Mouse (Mus musculus) limb, embryonic 13.5 days (tissue): ENCODE results near the gene Tpsb2. TPM values are rescaled to one million over a fixed set of nuclear protein-coding genes. Genes with fewer than 3 reads are reported as not detected.

Source experiments
- ATAC-seq: fragments of 200-750 bp; cut with Nextera tagmentation; 2 replicates; pipeline ENCODE4 v1.8.0; 2017; ENCODE audit warnings: low read depth, moderate number of reproducible peaks, moderate TSS enrichment; ENCODE audit not compliant: low FRiP score
- H3K27ac ChIP-seq: fragments of 300-500 bp; sonication (generic); 2 replicates; pipeline ENCODE4 v1.5.1; 2015; ENCODE audit warnings: inconsistent platforms, mild to moderate bottlenecking, moderate library complexity
- H3K27me3 ChIP-seq: fragments of 300-500 bp; sonication (generic); 2 replicates; pipeline ENCODE4 v1.6.1; 2015; ENCODE audit warnings: mild to moderate bottlenecking, inconsistent platforms
- H3K36me3 ChIP-seq: fragments of 300-500 bp; sonication (generic); 2 replicates; pipeline ENCODE4 v1.6.1; 2015; ENCODE audit warnings: inconsistent platforms, mild to moderate bottlenecking, moderate library complexity
- H3K4me1 ChIP-seq: fragments of 300-500 bp; sonication (generic); 2 replicates; pipeline ENCODE4 v1.6.1; 2015; ENCODE audit warnings: inconsistent platforms
- H3K4me2 ChIP-seq: fragments of 300-500 bp; sonication (generic); replicated peaks from 2 replicates; pipeline ENCODE4 v1.6.1; 2015; ENCODE audit warnings: inconsistent platforms, mild to moderate bottlenecking, moderate library complexity
- H3K4me3 ChIP-seq: fragments of 300-500 bp; sonication (generic); 2 replicates; pipeline ENCODE4 v1.5.1; 2015; ENCODE audit warnings: moderate library complexity, mild to moderate bottlenecking, inconsistent platforms
- H3K9ac ChIP-seq: fragments of 300-500 bp; sonication (generic); 2 replicates; pipeline ENCODE4 v1.6.1; 2015; ENCODE audit warnings: mild to moderate bottlenecking, inconsistent platforms
- H3K9me3 ChIP-seq: fragments of 300-500 bp; sonication (generic); 2 replicates; pipeline ENCODE4 v1.6.1; 2016; ENCODE audit warnings: inconsistent platforms
- WGBS: fragments of 180-500 bp; shearing (Covaris S2); methylation state at CpG from one replicate; pipeline ENCODE4 v1.1.7; 2015; 5-methylcytosine and 5-hydroxymethylcytosine counted together
- polyA plus RNA-seq: library from polyadenylated mRNA; unstranded; fragments of >200 nt; fragmentation: Nextera tagmentation; extraction: Ambion mirVana; gene quantifications from 2 replicates; pipeline ENCODE4 v1.2.1, GENCODE M21; 2015

Gene Tpsb2
- 1.1 and 2.1 TPM in 2 replicates for polyA plus RNA-seq

DNA sequence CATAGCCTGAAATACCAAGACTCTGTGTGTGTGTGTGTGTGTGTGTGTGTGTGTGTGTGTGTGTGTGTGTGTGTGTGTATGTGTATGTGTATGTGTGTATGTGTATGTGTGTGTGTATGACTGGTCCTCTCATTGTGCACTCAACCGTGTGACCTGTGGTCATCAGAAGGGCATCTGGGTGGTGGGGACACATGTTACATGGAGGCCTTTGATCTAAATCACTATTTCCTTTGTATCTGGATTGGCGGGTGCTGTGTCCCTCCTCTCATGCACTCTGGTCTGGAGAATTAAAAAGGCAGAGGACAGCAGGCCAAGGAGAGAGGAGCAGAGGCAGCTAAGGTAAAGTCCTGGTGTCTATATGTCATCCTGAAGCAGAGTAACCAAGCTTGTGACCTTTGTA lies at the start of gene Tpsb2:
Gene Tpsb2, plus strand, starts transcription at position 301 of the 400 bp plus-strand sequence.
- no peaks in the 10 kb centered on the region for H3K27me3 ChIP-seq
- no peak within 1 kb of the TSS for H3K4me3 ChIP-seq
- no peak within 1 kb of the TSS for H3K4me2 ChIP-seq
- no peak within 1 kb of the TSS for H3K9ac ChIP-seq
- no peak within 1 kb of the TSS for H3K27ac ChIP-seq
- no peaks in the 10 kb centered on the region for H3K4me1 ChIP-seq
- ATAC-seq: no peak
- H3K9me3 ChIP-seq: no peaks in the 10 kb centered on the region
- H3K36me3 ChIP-seq: no peaks in the 10 kb centered on the region
- 63% methylated on average over 2 of the region's 2 CpGs for WGBS

DNA sequence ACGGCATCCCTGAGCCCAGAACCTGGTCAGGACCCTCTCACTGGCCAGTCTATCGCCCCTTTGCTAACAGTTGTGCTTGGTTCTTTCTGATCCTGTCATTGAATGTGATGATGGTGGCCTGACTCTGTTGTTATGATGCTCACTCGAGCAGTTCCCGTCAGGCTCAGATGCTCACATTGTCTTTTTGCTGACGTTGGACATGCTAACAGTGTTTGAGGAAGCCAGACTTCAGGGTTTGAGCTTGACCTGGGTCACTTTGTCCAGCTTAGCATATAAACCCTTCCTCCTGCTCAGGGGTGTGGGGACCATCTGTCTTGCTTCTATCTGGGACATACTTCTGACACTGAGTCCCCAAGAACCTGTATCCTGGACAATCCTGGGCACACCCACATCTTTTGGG lies 47.8 kb upstream of the Tpsb2 start, which contains the start of gene Prss29:
Gene Prss29, plus strand, starts transcription at position 301 of the 400 bp plus-strand sequence.
- no peak for ATAC-seq
- no peak within 1 kb of the TSS for H3K4me2 ChIP-seq
- no peaks in the 10 kb centered on the region for H3K4me1 ChIP-seq
- H3K36me3 ChIP-seq: no peaks in the 10 kb centered on the region
- no peak within 1 kb of the TSS for H3K27ac ChIP-seq
- H3K9ac ChIP-seq: no peak within 1 kb of the TSS
- no peaks in the 10 kb centered on the region for H3K9me3 ChIP-seq
- WGBS: 86% methylated on average over 5 of the region's 5 CpGs
- no peak within 1 kb of the TSS for H3K4me3 ChIP-seq
- H3K27me3 ChIP-seq: 0 out of 2 replicates have a peak, but pooled peaks cover 11% of the 10 kb centered on the region

DNA sequence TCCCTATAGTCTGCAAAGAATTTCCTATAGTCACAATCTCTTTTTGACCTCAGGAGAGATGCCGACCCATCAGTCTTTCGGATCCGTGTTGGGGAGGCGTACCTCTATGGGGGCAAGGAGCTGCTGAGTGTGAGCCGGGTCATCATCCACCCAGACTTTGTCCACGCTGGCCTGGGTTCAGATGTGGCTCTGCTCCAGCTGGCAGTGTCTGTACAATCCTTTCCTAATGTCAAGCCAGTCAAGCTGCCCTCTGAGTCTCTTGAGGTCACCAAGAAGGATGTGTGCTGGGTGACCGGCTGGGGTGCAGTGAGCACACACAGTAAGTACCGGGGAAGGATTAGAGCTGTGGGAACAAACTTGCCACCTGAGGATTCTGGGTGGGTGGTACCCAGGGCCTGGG lies 45.3 kb upstream of the Tpsb2 start:
- Histone ChIP-seq H3K9me3 (no peaks in the 10 kb centered on the region), H3K4me1 (no peaks in the 10 kb centered on the region), H3K9ac (no peak overlapping the region), H3K4me2 (no peak overlapping the region), H3K27me3 (0 out of 2 replicates have a peak, but pooled peaks cover 16% of the 10 kb centered on the region), H3K4me3 (no peak overlapping the region), H3K27ac (no peak overlapping the region), H3K36me3 (no peaks in the 10 kb centered on the region)
- 90% methylated on average over 8 of the region's 8 CpGs for WGBS
- no peak for ATAC-seq

DNA sequence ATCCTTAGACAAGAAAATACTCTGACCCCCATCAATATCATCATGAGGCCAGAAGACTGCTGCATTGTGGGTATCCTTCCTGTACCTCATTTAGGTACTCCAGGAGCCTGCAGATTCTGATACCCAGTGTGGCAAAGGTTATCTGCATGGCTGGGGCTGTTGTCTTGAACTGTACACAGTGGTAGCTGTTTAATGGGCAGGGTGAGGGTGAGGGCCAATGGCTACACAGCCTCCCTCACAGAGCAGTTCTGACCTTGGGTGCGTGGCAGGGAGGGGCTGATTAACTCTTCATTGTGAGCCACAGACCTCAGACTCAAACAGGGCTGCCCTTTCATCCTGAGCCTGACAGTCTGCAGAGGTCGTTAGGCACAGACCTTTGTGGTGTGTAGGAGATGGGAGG lies 43.2 kb upstream of the Tpsb2 start:
- Histone ChIP-seq H3K9me3 (no peaks in the 10 kb centered on the region), H3K27ac (no peak overlapping the region), H3K27me3 (0 out of 2 replicates have a peak, but pooled peaks cover 13% of the 10 kb centered on the region), H3K9ac (no peak overlapping the region), H3K4me2 (no peak overlapping the region), H3K4me3 (no peak overlapping the region), H3K36me3 (no peaks in the 10 kb centered on the region), H3K4me1 (no peaks in the 10 kb centered on the region)
- ATAC-seq: no peak
- WGBS: 12% methylated on average over 2 of the region's 2 CpGs

DNA sequence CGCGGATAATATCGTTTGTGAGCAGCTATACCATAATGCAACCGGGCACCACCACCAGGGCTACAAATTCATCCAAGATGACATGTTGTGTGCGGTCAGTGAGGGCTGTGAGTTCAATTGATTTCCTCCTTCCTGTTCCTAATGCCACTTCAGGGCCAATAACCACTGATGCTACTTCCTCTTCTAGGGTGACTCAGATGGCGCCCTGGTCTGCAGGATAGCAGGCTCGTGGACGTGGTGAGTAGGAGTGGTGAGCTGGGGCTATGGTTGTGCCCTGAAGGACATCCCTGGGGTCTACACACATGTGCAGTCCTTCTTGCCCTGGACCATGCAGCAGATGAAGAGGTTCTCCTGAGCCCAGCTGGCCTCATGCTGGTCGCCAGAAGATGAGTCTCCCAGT lies 33.8 kb upstream of the Tpsb2 start:
- Histone ChIP-seq H3K9ac (no peak overlapping the region), H3K4me1 (no peaks in the 10 kb centered on the region), H3K27me3 (peaks cover 39% of the 10 kb centered on the region), H3K9me3 (no peaks in the 10 kb centered on the region), H3K27ac (no peak overlapping the region), H3K4me2 (no peak overlapping the region), H3K4me3 (no peak overlapping the region), H3K36me3 (no peaks in the 10 kb centered on the region)
- 68% methylated on average over 9 of the region's 9 CpGs for WGBS
- no peak for ATAC-seq

DNA sequence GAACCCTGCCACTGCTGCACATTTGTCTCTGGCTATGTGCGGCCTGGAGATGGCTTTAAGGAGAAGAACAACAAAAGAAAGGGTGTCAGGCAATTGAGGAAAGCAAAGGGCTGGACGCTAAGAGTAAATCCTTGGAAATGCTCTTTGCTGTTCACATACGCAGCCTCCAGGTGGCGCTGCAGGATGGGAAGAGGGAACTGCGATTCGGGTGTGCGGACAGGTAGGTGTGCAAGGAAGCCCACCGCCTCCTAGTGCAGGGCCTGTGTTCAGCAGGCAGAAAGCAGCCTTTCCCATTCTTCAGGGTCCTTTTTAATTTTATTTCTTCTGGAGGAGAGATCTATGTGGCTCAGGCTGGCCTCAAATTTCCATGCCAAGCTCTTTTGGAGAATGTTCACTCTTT lies 32.2 kb upstream of the Tpsb2 start:
- H3K27ac ChIP-seq: no peak overlapping the region

DNA sequence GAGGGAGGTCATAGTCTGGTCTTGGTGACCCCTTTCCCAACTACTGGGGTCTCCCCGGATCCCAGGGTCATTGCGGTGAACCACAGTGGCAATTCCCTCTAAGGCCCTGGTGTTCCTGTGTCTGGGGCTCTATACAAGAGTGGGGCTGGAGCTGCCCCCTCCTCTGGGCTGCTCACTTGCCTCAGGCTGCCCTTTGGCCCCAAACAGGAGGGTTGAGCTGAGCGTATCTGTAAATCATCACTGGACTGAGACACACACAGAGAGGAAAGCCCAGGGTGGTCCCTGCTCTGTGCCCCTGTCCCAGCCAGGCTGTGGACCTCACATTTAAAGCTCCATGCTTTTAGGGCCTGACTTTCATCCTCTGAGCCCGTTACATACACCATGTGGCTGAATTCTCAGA lies 27.9 kb upstream of the Tpsb2 start:
- 83% methylated on average over 4 of the region's 4 CpGs for WGBS
- H3K4me1 ChIP-seq: no peaks in the 10 kb centered on the region
- no peak for ATAC-seq

More for the DNA sequence above, 32.2 kb upstream of the Tpsb2 start:
- H3K4me3 ChIP-seq: no peak overlapping the region
- no peak overlapping the region for H3K4me2 ChIP-seq
- no peaks in the 10 kb centered on the region for H3K4me1 ChIP-seq
- no peak overlapping the region for H3K9ac ChIP-seq
- no peaks in the 10 kb centered on the region for H3K9me3 ChIP-seq
- H3K27me3 ChIP-seq: peaks cover 39% of the 10 kb centered on the region
- no peak for ATAC-seq
- 4% methylated on average over 8 of the region's 8 CpGs for WGBS
- H3K36me3 ChIP-seq: no peaks in the 10 kb centered on the region

DNA sequence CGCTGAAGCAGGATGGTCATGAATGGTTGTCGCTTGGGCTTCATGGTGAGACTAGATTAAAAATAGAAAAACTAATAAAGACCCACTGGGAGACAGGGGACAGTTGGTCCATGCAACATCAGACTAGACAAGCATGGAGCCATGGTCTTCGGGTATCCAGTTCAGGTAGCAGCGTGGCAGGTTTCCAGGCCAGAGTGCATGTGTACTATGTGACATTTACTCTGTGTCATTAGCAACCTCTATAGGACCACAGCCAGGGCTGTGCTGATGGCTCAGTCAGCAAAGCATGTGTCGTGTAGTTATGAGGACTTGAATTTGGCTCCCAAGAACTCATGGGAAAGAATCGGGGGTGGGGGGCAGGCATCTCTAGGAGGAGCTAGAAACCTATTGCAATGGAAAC lies 26.1 kb upstream of the Tpsb2 start:
- H3K4me3 ChIP-seq: no peak overlapping the region
- no peak overlapping the region for H3K9ac ChIP-seq
- WGBS: 84% methylated on average over 6 of the region's 6 CpGs
- no peaks in the 10 kb centered on the region for H3K4me1 ChIP-seq
- H3K27me3 ChIP-seq: peaks cover 8% of the 10 kb centered on the region; the same call in 1 of the 2 replicates
- H3K36me3 ChIP-seq: no peaks in the 10 kb centered on the region
- no peak overlapping the region for H3K4me2 ChIP-seq
- no peaks in the 10 kb centered on the region for H3K9me3 ChIP-seq
- no peak for ATAC-seq
- no peak overlapping the region for H3K27ac ChIP-seq

More for the DNA sequence above, 27.9 kb upstream of the Tpsb2 start:
- no peak overlapping the region for H3K9ac ChIP-seq
- peaks cover 18% of the 10 kb centered on the region for H3K27me3 ChIP-seq
- no peak overlapping the region for H3K4me2 ChIP-seq
- no peak overlapping the region for H3K4me3 ChIP-seq
- no peaks in the 10 kb centered on the region for H3K36me3 ChIP-seq
- H3K9me3 ChIP-seq: no peaks in the 10 kb centered on the region
- no peak overlapping the region for H3K27ac ChIP-seq

DNA sequence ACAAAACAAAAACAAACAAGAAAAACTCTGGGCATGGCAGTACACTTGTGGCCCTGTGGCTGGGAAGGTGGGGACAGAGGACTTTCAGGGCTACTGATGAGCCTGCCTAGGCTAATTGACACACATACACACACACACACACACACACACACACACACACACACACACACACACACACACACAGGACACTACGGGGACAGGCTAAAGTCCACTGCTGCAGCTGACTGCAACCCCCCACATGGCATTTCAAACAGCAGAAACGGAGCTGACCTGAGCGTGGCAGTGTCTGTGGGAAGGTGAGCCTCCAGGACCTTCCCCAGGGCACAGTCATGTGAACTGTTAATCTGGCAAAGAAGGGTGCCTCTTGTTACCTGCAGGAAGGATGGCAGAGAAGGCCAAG lies 24.6 kb upstream of the Tpsb2 start:
- H3K36me3 ChIP-seq: no peaks in the 10 kb centered on the region
- no peak overlapping the region for H3K27ac ChIP-seq
- H3K27me3 ChIP-seq: 0 out of 2 replicates have a peak, but pooled peaks cover 3% of the 10 kb centered on the region
- H3K9me3 ChIP-seq: no peaks in the 10 kb centered on the region
- H3K4me3 ChIP-seq: no peak overlapping the region
- no peaks in the 10 kb centered on the region for H3K4me1 ChIP-seq
- 39% methylated on average over 3 of the region's 3 CpGs for whole genome bisulfite sequencing
- H3K4me2 ChIP-seq: no peak overlapping the region
- no peak overlapping the region for H3K9ac ChIP-seq
- ATAC-seq: no peak

DNA sequence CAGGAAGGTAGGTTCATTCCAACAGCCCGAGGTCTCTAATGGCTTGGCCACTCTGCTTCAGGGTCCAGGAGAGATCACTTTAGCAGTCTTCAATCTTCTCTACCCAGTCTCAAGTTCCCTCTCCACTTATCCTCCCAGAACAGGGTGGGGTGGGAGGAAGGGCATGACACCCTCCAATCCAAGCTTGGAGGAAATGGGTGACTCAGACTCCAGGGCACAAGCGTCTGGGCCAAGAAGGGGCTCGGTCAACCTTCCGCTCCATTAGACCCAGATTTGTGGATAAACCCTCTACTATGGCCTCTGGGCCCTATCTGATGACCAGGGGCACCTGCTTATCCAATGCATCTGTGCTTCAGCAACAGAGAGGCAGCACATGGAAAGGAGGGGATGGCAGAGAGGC lies 20.6 kb upstream of the Tpsb2 start, which contains the start of gene Tpsab1:
Gene Tpsab1, minus strand, starts transcription at position 101 of the 400 bp plus-strand sequence.
- H3K36me3 ChIP-seq: no peaks in the 10 kb centered on the region
- ATAC-seq: no peak
- WGBS: 90% methylated on average over 4 of the region's 4 CpGs
- H3K4me3 ChIP-seq: no peak within 1 kb of the TSS
- no peaks in the 10 kb centered on the region for H3K9me3 ChIP-seq
- H3K27me3 ChIP-seq: no peaks in the 10 kb centered on the region
- no peak within 1 kb of the TSS for H3K4me2 ChIP-seq
- H3K9ac ChIP-seq: no peak within 1 kb of the TSS; the same call in 1 of the 2 replicates
- no peak within 1 kb of the TSS for H3K27ac ChIP-seq
- H3K4me1 ChIP-seq: no peaks in the 10 kb centered on the region

DNA sequence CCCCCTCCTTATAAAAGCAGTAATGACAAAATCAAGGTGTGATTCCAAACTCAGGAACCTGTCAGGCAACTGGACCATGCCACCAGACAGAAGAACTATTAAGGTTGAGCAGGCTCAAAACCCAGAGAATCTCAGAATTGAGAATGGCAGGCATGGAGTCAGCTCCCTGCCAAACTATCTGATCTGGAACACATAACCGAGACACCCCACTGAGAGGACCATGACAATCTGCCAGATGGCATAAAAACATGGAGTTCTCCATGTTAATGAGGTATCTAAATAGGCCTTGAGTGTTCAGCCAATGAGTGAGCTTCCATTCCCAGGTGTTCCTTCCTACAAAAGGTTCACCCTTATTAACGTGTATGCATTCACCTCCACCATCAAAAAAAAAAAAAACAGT lies 4.8 kb upstream of the Tpsb2 start:
- H3K9me3 ChIP-seq: no peaks in the 10 kb centered on the region
- no peaks in the 10 kb centered on the region for H3K27me3 ChIP-seq
- WGBS: 61% methylated on average over 2 of the region's 2 CpGs
- ATAC-seq: no peak
- no peaks in the 10 kb centered on the region for H3K36me3 ChIP-seq
- H3K4me3 ChIP-seq: no peak overlapping the region
- H3K27ac ChIP-seq: no peak overlapping the region
- no peak overlapping the region for H3K4me2 ChIP-seq
- H3K4me1 ChIP-seq: no peaks in the 10 kb centered on the region
- H3K9ac ChIP-seq: no peak overlapping the region

DNA sequence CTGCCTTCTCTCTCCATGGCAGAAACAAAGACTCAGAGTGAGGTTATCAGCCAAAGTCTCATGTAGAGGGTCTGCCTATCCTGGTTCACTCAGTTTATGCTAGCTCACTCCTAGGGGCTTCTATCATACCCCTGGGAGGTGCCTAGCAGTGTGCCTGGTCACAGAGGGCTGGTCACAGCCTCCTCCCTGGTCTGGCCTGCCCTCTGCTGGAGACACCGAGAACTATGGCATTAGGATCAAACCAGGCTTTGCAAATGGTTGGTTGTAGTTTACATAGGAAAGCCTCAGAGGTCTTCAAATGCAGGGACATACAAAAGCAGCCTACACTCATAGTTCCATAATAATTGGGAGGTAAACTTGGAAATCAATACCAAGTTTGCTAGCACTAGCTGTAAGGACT lies 2.4 kb upstream of the Tpsb2 start:
- Histone ChIP-seq H3K4me3 (no peak overlapping the region), H3K27me3 (no peaks in the 10 kb centered on the region), H3K9ac (no peak overlapping the region), H3K4me2 (no peak overlapping the region), H3K36me3 (no peaks in the 10 kb centered on the region), H3K4me1 (no peaks in the 10 kb centered on the region), H3K27ac (no peak overlapping the region), H3K9me3 (no peaks in the 10 kb centered on the region)
- 12% methylated on average over 1 of the region's 1 CpGs for WGBS
- ATAC-seq: no peak

DNA sequence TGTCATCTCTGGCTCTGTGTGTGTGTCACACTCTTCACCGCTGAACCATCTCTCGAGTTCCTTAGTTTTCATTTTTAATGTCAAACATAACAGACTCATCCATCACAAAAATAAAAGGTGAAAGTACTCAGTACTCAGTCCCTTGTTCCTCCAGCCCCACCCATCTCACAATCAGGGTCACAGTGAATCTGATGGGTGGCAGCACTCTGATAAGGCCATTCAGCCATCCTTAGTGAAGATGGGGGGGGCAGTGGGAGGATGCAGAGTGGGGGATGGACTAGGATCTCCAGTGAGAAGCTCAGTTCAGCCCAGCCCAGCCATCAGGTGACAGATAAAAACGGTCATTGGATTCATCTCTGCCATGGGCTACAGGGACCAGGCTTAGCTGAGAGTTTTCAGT lies 2.9 kb downstream of the Tpsb2 start, which contains the start of gene Tpsg1:
Gene Tpsg1, plus strand, starts transcription at position 301 of the 400 bp plus-strand sequence.
- Histone ChIP-seq H3K9ac (no peak within 1 kb of the TSS), H3K27ac (no peak within 1 kb of the TSS), H3K9me3 (no peaks in the 10 kb centered on the region), H3K4me3 (no peak within 1 kb of the TSS), H3K4me1 (no peaks in the 10 kb centered on the region), H3K36me3 (no peaks in the 10 kb centered on the region), H3K27me3 (no peaks in the 10 kb centered on the region), H3K4me2 (no peak within 1 kb of the TSS)
- no peak for ATAC-seq
- WGBS: 87% methylated on average over 3 of the region's 3 CpGs
